Comparison of ENCODE assay signal across 7 mouse cellular contexts in genomic region chr19:4191528-4192250, GRCm38 (mm10). TPM values are rescaled to one million over a fixed set of nuclear protein-coding genes. Genes with fewer than 3 reads are reported as not detected.
DNase-seq lines count a peak whose midpoint lies in the region; ATAC-seq and TF ChIP-seq lines count a peak whose summit lies in the region.

Ppp1ca (plus strand) TSS chr19:4192065.

- peak within 1 kb of the TSS; percentile 95 for H3K4me3 ChIP-seq in intestine, embryonic 16.5 days (ENCODE audit: low read length)
- peak within 1 kb of the TSS; percentile 97 for H3K4me3 ChIP-seq in midbrain, embryonic 12.5 days
- H3K4me3 ChIP-seq in small intestine, adult 2 months (ENCODE audit: low read depth, low read length): peak within 1 kb of the TSS; percentile 77

- H3K4me2 ChIP-seq in intestine, embryonic 16.5 days (ENCODE audit: low read depth, low read length): peak within 1 kb of the TSS; percentile 74
- H3K4me2 ChIP-seq in midbrain, embryonic 12.5 days (replicated peaks): peak within 1 kb of the TSS; percentile 90

- 4% methylated on average over 33 of the region's 47 CpGs for WGBS in intestine, embryonic 16.5 days
- 6% methylated on average over 43 of the region's 47 CpGs for WGBS in midbrain, embryonic 12.5 days
- WGBS in small intestine, adult 2 months: under 1% methylated on average over 44 of the region's 47 CpGs

- H3K4me1 ChIP-seq in intestine, embryonic 16.5 days (ENCODE audit: control insufficient read depth, insufficient read depth, low read length): peaks cover 40% of the 10 kb centered on the region
- H3K4me1 ChIP-seq in midbrain, embryonic 12.5 days: peaks cover 31% of the 10 kb centered on the region
- H3K4me1 ChIP-seq in small intestine, adult 2 months (ENCODE audit: control insufficient read depth, insufficient read depth, insufficient read length, low read length): peaks cover 12% of the 10 kb centered on the region

- peak; percentile 95 for ATAC-seq in intestine, embryonic 16.5 days
- peak; percentile 92 for ATAC-seq in midbrain, embryonic 12.5 days (ENCODE audit: low FRiP score, low read depth)

- intact Hi-C loops in left cerebral cortex, postnatal 4 days (cut with DNase I): no loop called here

- peak within 1 kb of the TSS; percentile 97 for H3K27ac ChIP-seq in intestine, embryonic 16.5 days (ENCODE audit: low read length)
- H3K27ac ChIP-seq in midbrain, embryonic 12.5 days (replicated peaks): peak within 1 kb of the TSS; percentile 90
- peak within 1 kb of the TSS; percentile 89 for H3K27ac ChIP-seq in small intestine, adult 2 months (ENCODE audit: insufficient read depth, low read depth, low read length)

- peaks cover 17% of the 10 kb centered on the region; the same call in 1 of the 2 replicates for H3K36me3 ChIP-seq in intestine, embryonic 16.5 days (ENCODE audit: control insufficient read depth, insufficient read depth, low read length)
- peaks cover 36% of the 10 kb centered on the region for H3K36me3 ChIP-seq in midbrain, embryonic 12.5 days
- H3K36me3 ChIP-seq in small intestine, adult 2 months (ENCODE audit: control insufficient read depth, insufficient read depth, low read length): peaks cover 33% of the 10 kb centered on the region

- DNase-seq in adrenal gland, adult 8-10 months: peak; percentile 91
- peak; percentile 98 for DNase-seq in embryo, embryonic 9.5 days (ENCODE audit: extremely low spot score)
- peak; percentile 98 to 99 for DNase-seq in gastrocnemius, postnatal 4 days (ENCODE audit: low spot score in 2 of 2)
- peak; percentile 97 for DNase-seq in left cerebral cortex, postnatal 4 days

- H3K9me3 ChIP-seq in intestine, embryonic 16.5 days (ENCODE audit: control insufficient read depth, low read length): no peaks in the 10 kb centered on the region
- H3K9me3 ChIP-seq in midbrain, embryonic 12.5 days: no peaks in the 10 kb centered on the region

- no peaks in the 10 kb centered on the region for H3K27me3 ChIP-seq in intestine, embryonic 16.5 days (replicated peaks; ENCODE audit: control insufficient read depth, insufficient read depth, low read length)
- H3K27me3 ChIP-seq in midbrain, embryonic 12.5 days: no peaks in the 10 kb centered on the region
- no peaks in the 10 kb centered on the region for H3K27me3 ChIP-seq in small intestine, adult 2 months (ENCODE audit: control insufficient read depth, insufficient read depth, low read length)

- TF ChIP-seq CTCF in small intestine, adult 2 months (IDR thresholded peaks at IDR 0.05; ENCODE audit: extremely low read depth, insufficient read length, insufficient replicate concordance, low read depth, low read length): peak; percentile 52; the same call in 1 of the 2 replicates

- peak within 1 kb of the TSS; percentile 99 for H3K9ac ChIP-seq in intestine, embryonic 16.5 days (ENCODE audit: low read depth, low read length)
- peak within 1 kb of the TSS; percentile 98 for H3K9ac ChIP-seq in midbrain, embryonic 12.5 days (replicated peaks)

- peak; percentile 86 for TF ChIP-seq POLR2A in small intestine, adult 2 months (IDR thresholded peaks at IDR 0.05; ENCODE audit: low read depth, low read length)

RNA-seq across cellular contexts. Expression of gene Ppp1ca, which starts in this region (rescaled TPM):
- total RNA-seq in adrenal gland, adult 8-10 months (2022): 100 to 1,000 TPM; 371 to 396 (median 387) TPM
- 100 to 1,000 TPM; 432 to 472 TPM for total RNA-seq in gastrocnemius, postnatal 4 days (2021)
- 759 and 799 TPM in 2 replicates for polyA plus RNA-seq in intestine, embryonic 16.5 days (2015; fragmentation: Nextera tagmentation; extraction: Ambion mirVana)
- total RNA-seq in left cerebral cortex, postnatal 4 days (2021): 100 to 1,000 TPM; 318 to 333 TPM
- polyA plus RNA-seq in midbrain, embryonic 12.5 days (2016; fragmentation: Nextera tagmentation; extraction: Ambion mirVana): 709 and 733 TPM in 2 replicates
- 142 and 258 TPM in 2 replicates for polyA plus RNA-seq in small intestine, adult 2 months (2012; rRNA removed)

Comparison
In these comparisons a context has a peak if more than half of its experiments do, and no peak if none do; other contexts are left out.
1. Peak in every context shown above with its lines: DNase-seq, ATAC-seq, H3K4me3 ChIP-seq and H3K27ac ChIP-seq.